Mouse (Mus musculus) limb, embryonic 14.5 days (tissue): ENCODE data around the gene Eomes. TPM values are rescaled to one million over a fixed set of nuclear protein-coding genes. Genes with fewer than 3 reads are reported as not detected.

Experiments
- ATAC-seq: fragments of 200-750 bp; cut with Nextera tagmentation; 2 replicates; pipeline ENCODE4 v1.8.0; 2017; ENCODE audit warnings: low read depth, moderate number of reproducible peaks, moderate TSS enrichment; ENCODE audit not compliant: low FRiP score
- DNase-seq: peaks from one replicate; pipeline ENCODE4 v3.0.0-alpha.2; 2015; ENCODE audit warnings: low spot score
- H3K27ac ChIP-seq: fragments of 300-500 bp; sonication (generic); replicated peaks from 2 replicates; pipeline ENCODE4 v1.5.1; 2014; ENCODE audit warnings: low read depth, mild to moderate bottlenecking, low read length, moderate library complexity, mixed read lengths
- H3K27me3 ChIP-seq: fragments of 300-500 bp; sonication (generic); 2 replicates; pipeline ENCODE4 v1.6.1; 2014; ENCODE audit warnings: low read length, mixed read lengths; ENCODE audit not compliant: control insufficient read depth, insufficient read depth
- H3K36me3 ChIP-seq: fragments of 300-500 bp; sonication (generic); 2 replicates; pipeline ENCODE4 v1.6.1; 2014; ENCODE audit warnings: mild to moderate bottlenecking, low read length, moderate library complexity, mixed read lengths; ENCODE audit not compliant: control insufficient read depth, insufficient read depth
- H3K4me1 ChIP-seq: fragments of 300-500 bp; sonication (generic); 2 replicates; pipeline ENCODE4 v1.6.1; 2014; ENCODE audit warnings: antibody characterized with exemption, low read length, mixed read lengths; ENCODE audit not compliant: control insufficient read depth, insufficient read depth
- H3K4me2 ChIP-seq: fragments of 300-500 bp; sonication (generic); replicated peaks from 2 replicates; pipeline ENCODE4 v1.6.1; 2014; ENCODE audit warnings: low read depth, mild to moderate bottlenecking, low read length, moderate library complexity; ENCODE audit not compliant: severe bottlenecking
- H3K4me3 ChIP-seq: fragments of 300-500 bp; sonication (generic); replicated peaks from 2 replicates; pipeline ENCODE4 v1.5.1; 2014; ENCODE audit warnings: low read length
- H3K9ac ChIP-seq: fragments of 300-500 bp; sonication (generic); 2 replicates; pipeline ENCODE4 v1.6.1; 2014; ENCODE audit warnings: mild to moderate bottlenecking, low read depth, low read length, moderate library complexity; ENCODE audit not compliant: severe bottlenecking
- H3K9me3 ChIP-seq: fragments of 300-500 bp; sonication (generic); 2 replicates; pipeline ENCODE4 v1.6.1; 2016; ENCODE audit warnings: low read length; ENCODE audit not compliant: control insufficient read depth
- POLR2A ChIP-seq: fragments of 200-500 bp; IDR thresholded peaks from 2 replicates; pipeline ENCODE4 v1.8.0; 2012; ENCODE audit warnings: inconsistent platforms, mild to moderate bottlenecking, moderate library complexity, borderline replicate concordance; ENCODE audit not compliant: insufficient read depth, insufficient read length; ENCODE audit errors: extremely low read depth
- WGBS: fragments of 180-500 bp; shearing (Covaris S2); extraction: QIAGEN DNeasy Blood & Tissue Kit; methylation state at CpG from one replicate; pipeline ENCODE4 v1.1.7; 2014; 5-methylcytosine and 5-hydroxymethylcytosine counted together
- polyA plus RNA-seq, 2 experiments: library from polyadenylated mRNA; depleted of rRNA in 1 of 2; stranded (reverse) in 1 of 2; unstranded in 1 of 2; fragments of >200 nt; fragmentation: Nextera tagmentation in 1 of 2; extraction: Ambion mirVana in 1 of 2; gene quantifications; 2 replicates each; pipeline versions ENCODE4 v1.2.1 to v1.2.3; 2012 to 2014

Gene Eomes
- polyA plus RNA-seq, 2 experiments, result 0.18 to 1.0 TPM

GRCm38 (mm10) chr9:118487636-118488035 lies 9.6 kb downstream of the Eomes start:
- no peak overlapping the region for H3K9ac ChIP-seq
- no peaks in the 10 kb centered on the region for H3K36me3 ChIP-seq
- DNase-seq (no peak), ATAC-seq (no peak)
- H3K27me3 ChIP-seq, result peaks cover 67% of the 10 kb centered on the region
- no peak overlapping the region for H3K27ac ChIP-seq
- H3K4me2 ChIP-seq, result peak overlapping the region; percentile 47
- under 1% methylated on average over 22 of the region's 22 CpGs for WGBS
- H3K9me3 ChIP-seq, result no peaks in the 10 kb centered on the region
- peak overlapping the region; percentile 25 for H3K4me3 ChIP-seq
- H3K4me1 ChIP-seq, result peaks cover 3% of the 10 kb centered on the region; the same call in 1 of the 2 replicates
- no peak for TF ChIP-seq POLR2A

GRCm38 (mm10) chr9:118488138-118488895 lies 10.3 kb downstream of the Eomes start:
- 2% methylated on average over 28 of the region's 28 CpGs for WGBS
- ATAC-seq (no peak; the same call in 1 of the 2 replicates), DNase-seq (peak; percentile 65)
- no peak for TF ChIP-seq POLR2A
- H3K27ac ChIP-seq, result no peak overlapping the region
- H3K27me3 ChIP-seq, result peaks cover 61% of the 10 kb centered on the region
- no peak overlapping the region for H3K9ac ChIP-seq
- no peaks in the 10 kb centered on the region for H3K9me3 ChIP-seq
- peaks cover 3% of the 10 kb centered on the region; the same call in 1 of the 2 replicates for H3K4me1 ChIP-seq
- peak overlapping the region; percentile 47 for H3K4me2 ChIP-seq
- H3K36me3 ChIP-seq, result no peaks in the 10 kb centered on the region
- H3K4me3 ChIP-seq, result peak overlapping the region; percentile 25

- H3K27ac ChIP-seq, result no peak overlapping the region
- ATAC-seq (0 out of 2 replicates have a peak, but pooled peaks have one; percentile 25), DNase-seq (no peak)
- H3K27me3 ChIP-seq, result peaks cover 55% of the 10 kb centered on the region
- H3K4me1 ChIP-seq, result peaks cover 3% of the 10 kb centered on the region; the same call in 1 of the 2 replicates
- no peaks in the 10 kb centered on the region for H3K9me3 ChIP-seq
- H3K9ac ChIP-seq, result no peak overlapping the region
- peak overlapping the region; percentile 47 for H3K4me2 ChIP-seq
- H3K36me3 ChIP-seq, result no peaks in the 10 kb centered on the region
- no peak for TF ChIP-seq POLR2A
- WGBS, result under 1% methylated on average over 20 of the region's 20 CpGs
- peak overlapping the region; percentile 25 for H3K4me3 ChIP-seq
These were observed 11.0 kb downstream of the Eomes start for GRCm38 (mm10) chr9:118488896-118489578.

- Histone ChIP-seq H3K27ac (no peak overlapping the region), H3K4me3 (peak overlapping the region; percentile 25), H3K9ac (no peak overlapping the region), H3K9me3 (no peaks in the 10 kb centered on the region), H3K4me2 (peak overlapping the region; percentile 47), H3K36me3 (no peaks in the 10 kb centered on the region), H3K4me1 (peaks cover 3% of the 10 kb centered on the region; the same call in 1 of the 2 replicates), H3K27me3 (peaks cover 50% of the 10 kb centered on the region)
- peak; percentile 77 for DNase-seq
- no peak for TF ChIP-seq POLR2A
- peak; percentile 80 for ATAC-seq
- WGBS, result under 1% methylated on average over 16 of the region's 16 CpGs
These were observed 11.6 kb downstream of the Eomes start for GRCm38 (mm10) chr9:118489579-118490019.

- ATAC-seq (no peak), DNase-seq (no peak)
- Histone ChIP-seq H3K9ac (no peak overlapping the region), H3K4me1 (peaks cover 3% of the 10 kb centered on the region; the same call in 1 of the 2 replicates), H3K4me3 (no peak overlapping the region), H3K36me3 (no peaks in the 10 kb centered on the region), H3K4me2 (no peak overlapping the region), H3K9me3 (no peaks in the 10 kb centered on the region), H3K27me3 (peaks cover 34% of the 10 kb centered on the region), H3K27ac (no peak overlapping the region)
- no peak for TF ChIP-seq POLR2A
- WGBS, result 83% methylated on average over 4 of the region's 4 CpGs
These were observed 13.2 kb downstream of the Eomes start for GRCm38 (mm10) chr9:118491195-118491594.
